Mouse (Mus musculus): Measurements from ENCODE around the gene Ptprc.

DNA sequence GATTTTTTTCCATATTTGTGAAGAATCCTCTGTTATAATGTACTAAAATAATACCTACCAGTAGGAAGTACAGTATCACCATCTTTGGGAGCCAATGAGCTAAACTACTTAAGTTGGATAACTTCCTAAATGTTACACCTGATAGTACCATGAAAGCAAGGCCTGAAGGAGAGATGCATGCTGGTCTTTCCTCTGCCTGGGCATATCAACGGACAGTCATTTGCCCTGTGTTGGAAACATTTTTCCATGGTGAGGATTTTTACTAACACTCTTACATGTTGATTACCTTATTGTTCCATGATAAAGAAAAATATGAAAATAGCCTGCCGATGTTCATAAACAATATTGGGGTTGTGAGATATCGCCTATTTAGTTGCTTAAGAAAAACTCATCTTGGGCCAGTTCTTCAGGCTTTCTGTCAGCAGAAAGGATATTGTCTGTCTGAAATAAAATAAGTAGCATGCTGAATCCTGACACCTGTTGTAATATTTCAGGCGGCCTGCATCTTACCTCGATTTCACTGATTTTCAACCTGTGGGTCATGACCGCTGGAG is 38.4 kb downstream of the Ptprc start:
- TF ChIP-seq CTCF (conservative IDR thresholded peaks at IDR 0.05 in 1 of 2, IDR thresholded peaks at IDR 0.05 in 1 of 2; ENCODE audit: low read depth in 2 of 2, low read length in 2 of 2) (no peak), USF2 (conservative IDR thresholded peaks at IDR 0.05; ENCODE audit: low read depth, low read length) (no peak), EP300 (IDR thresholded peaks at IDR 0.05; ENCODE audit: low read length) (no peak; the same call in 1 of the 2 replicates), POLR2A (IDR thresholded peaks at IDR 0.05; ENCODE audit: low read depth, low read length) (no peak), CHD1 (IDR thresholded peaks at IDR 0.05; ENCODE audit: low read depth, low read length) (0 out of 2 replicates have a peak, but pooled peaks have one; percentile 71), MAZ (IDR thresholded peaks at IDR 0.05; ENCODE audit: low read depth, low read length) (no peak), USF1 (IDR thresholded peaks at IDR 0.05; ENCODE audit: low read depth, low read length) (no peak), ZNF384 (IDR thresholded peaks at IDR 0.05; ENCODE audit: low read depth, low read length) (no peak), GABPA (IDR thresholded peaks at IDR 0.05; ENCODE audit: insufficient replicate concordance, low read depth, low read length) (no peak), ZKSCAN1 (IDR thresholded peaks at IDR 0.05; ENCODE audit: borderline replicate concordance, low read depth, low read length) (no peak), HCFC1 (IDR thresholded peaks at IDR 0.05; ENCODE audit: low read depth, low read length) (no peak)

Data from CH12.LX (cell line).